Mouse (Mus musculus) neural tube, embryonic 13.5 days (tissue): ENCODE data around the gene Vsir. TPM values are rescaled to one million over a fixed set of nuclear protein-coding genes. Genes with fewer than 3 reads are reported as not detected.

Source experiments
- ATAC-seq: fragments of 200-750 bp; cut with Nextera tagmentation; 2 replicates; pipeline ENCODE4 v1.8.0; 2017; ENCODE audit warnings: low read depth, mild to moderate bottlenecking, moderate TSS enrichment, moderate library complexity
- H3K27ac ChIP-seq: fragments of 300-500 bp; sonication (generic); replicated peaks from 2 replicates; pipeline ENCODE4 v1.5.1; 2015; ENCODE audit warnings: moderate library complexity, mild to moderate bottlenecking, inconsistent platforms
- H3K27me3 ChIP-seq: fragments of 300-500 bp; sonication (generic); 2 replicates; pipeline ENCODE4 v1.6.1; 2015; ENCODE audit warnings: mild to moderate bottlenecking, inconsistent platforms
- H3K36me3 ChIP-seq: fragments of 300-500 bp; sonication (generic); 2 replicates; pipeline ENCODE4 v1.6.1; 2015; ENCODE audit warnings: mild to moderate bottlenecking, inconsistent platforms
- H3K4me1 ChIP-seq: fragments of 300-500 bp; sonication (generic); replicated peaks from 2 replicates; pipeline ENCODE4 v1.6.1; 2015; ENCODE audit warnings: inconsistent platforms
- H3K4me2 ChIP-seq: fragments of 300-500 bp; sonication (generic); 2 replicates; pipeline ENCODE4 v1.6.1; 2015; ENCODE audit warnings: inconsistent platforms, mild to moderate bottlenecking, moderate library complexity
- H3K4me3 ChIP-seq: fragments of 300-500 bp; sonication (generic); 2 replicates; pipeline ENCODE4 v1.5.1; 2015; ENCODE audit warnings: mild to moderate bottlenecking, inconsistent platforms
- H3K9ac ChIP-seq: fragments of 300-500 bp; sonication (generic); 2 replicates; pipeline ENCODE4 v1.6.1; 2015; ENCODE audit warnings: moderate library complexity, mild to moderate bottlenecking, inconsistent platforms
- H3K9me3 ChIP-seq: fragments of 300-500 bp; sonication (generic); 2 replicates; pipeline ENCODE4 v1.6.1; 2016; ENCODE audit warnings: inconsistent platforms
- WGBS: fragments of 180-500 bp; shearing (Covaris S2); methylation state at CpG from one replicate; pipeline ENCODE4 v1.1.7; 2015; 5-methylcytosine and 5-hydroxymethylcytosine counted together
- polyA plus RNA-seq: library from polyadenylated mRNA; unstranded; fragments of >200 nt; fragmentation: Nextera tagmentation; extraction: Ambion mirVana; gene quantifications from 2 replicates; pipeline ENCODE4 v1.2.1, GENCODE M21; 2015

Gene Vsir
- 2.8 and 3.0 TPM in 2 replicates for polyA plus RNA-seq

DNA sequence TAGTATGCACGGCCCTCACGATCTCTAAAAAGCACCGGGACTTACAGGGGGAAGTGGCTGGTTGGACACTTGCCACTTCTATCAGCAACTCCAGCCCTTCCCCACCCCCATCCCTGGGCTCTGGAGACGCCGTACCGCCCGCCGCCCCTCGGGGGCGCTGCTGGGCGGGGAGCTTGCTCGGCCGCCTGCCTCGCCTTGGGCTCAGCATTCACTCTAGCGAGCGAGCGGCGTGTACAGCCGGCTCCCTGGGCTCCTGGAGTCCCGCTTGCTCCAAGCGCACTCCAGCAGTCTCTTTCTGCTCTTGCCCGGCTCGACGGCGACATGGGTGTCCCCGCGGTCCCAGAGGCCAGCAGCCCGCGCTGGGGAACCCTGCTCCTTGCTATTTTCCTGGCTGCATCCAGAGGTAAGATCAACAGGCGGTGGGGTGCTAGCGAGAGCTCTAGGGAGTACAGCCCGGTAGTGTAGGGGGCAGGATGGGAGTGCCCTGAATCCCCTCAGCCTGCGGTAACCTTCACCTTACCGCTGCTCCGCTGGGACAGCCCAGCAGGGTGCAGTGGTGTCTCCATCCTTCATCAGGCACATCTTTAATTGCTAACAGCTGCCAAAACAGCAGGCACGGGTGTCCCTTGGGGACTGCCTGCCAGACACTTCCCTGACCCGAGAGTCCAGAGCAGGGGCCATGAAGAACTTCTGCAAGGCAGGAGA, at the start of gene Vsir:
TSS of gene Vsir (plus strand) at position 151 of the 705 bp plus-strand sequence.
- peak within 1 kb of the TSS; percentile 46 for H3K4me2 ChIP-seq
- no peak within 1 kb of the TSS for H3K27ac ChIP-seq
- H3K4me1 ChIP-seq, result peaks cover 58% of the 10 kb centered on the region
- peak; percentile 38; the same call in 1 of the 2 replicates for ATAC-seq
- no peaks in the 10 kb centered on the region for H3K9me3 ChIP-seq
- peak within 1 kb of the TSS; percentile 20 for H3K4me3 ChIP-seq
- under 1% methylated on average over 37 of the region's 37 CpGs for WGBS
- H3K36me3 ChIP-seq, result no peaks in the 10 kb centered on the region
- H3K9ac ChIP-seq, result peak within 1 kb of the TSS; percentile 43; the same call in 1 of the 2 replicates
- peaks cover 24% of the 10 kb centered on the region for H3K27me3 ChIP-seq

DNA sequence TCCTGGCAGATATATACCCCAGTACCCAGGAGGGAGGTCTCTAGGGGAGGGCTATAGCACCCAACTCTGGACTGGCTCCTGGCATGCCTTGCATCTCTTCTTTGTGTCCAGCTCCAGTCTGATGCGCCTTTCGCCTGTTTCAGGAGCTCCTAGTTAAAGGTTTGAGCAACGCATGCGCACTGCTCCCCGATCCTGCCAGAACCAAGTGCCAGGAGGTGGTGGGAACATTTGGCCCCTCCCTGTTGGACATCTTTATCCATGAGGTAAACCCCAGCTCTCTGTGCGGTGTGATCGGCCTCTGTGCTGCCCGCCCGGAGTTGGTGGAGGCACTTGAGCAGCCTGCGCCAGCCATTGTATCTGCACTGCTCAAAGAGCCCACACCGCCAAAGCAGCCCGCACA, 47.0 kb upstream of the Vsir start:
- no peak overlapping the region for H3K4me3 ChIP-seq
- no peak overlapping the region for H3K4me2 ChIP-seq
- no peaks in the 10 kb centered on the region for H3K27me3 ChIP-seq
- no peak for ATAC-seq
- H3K9ac ChIP-seq, result no peak overlapping the region
- H3K9me3 ChIP-seq, result no peaks in the 10 kb centered on the region
- H3K36me3 ChIP-seq, result peaks cover 85% of the 10 kb centered on the region
- H3K27ac ChIP-seq, result no peak overlapping the region
- H3K4me1 ChIP-seq, result peaks cover 7% of the 10 kb centered on the region; the same call in 1 of the 2 replicates
- 97% methylated on average over 12 of the region's 12 CpGs for WGBS

DNA sequence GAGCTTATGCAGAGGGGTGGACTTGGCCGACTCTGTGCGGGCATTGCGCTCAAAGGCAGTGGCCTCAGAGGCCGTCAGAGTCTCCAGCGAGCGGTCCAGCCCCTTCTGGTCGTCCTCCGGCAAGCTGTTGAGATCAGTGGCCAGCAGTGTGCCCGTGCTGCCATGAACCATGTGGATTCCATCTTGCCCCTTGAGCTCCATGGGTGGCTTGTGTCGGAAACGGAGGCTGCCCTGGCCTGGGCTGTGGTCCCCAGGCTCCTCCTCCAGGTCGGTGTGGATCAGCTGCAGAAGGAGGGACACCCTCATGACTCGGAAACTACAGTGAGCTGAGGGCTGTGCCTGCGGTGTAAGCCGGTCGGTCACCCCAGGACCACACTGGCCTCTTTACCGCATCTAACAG, 43.2 kb upstream of the Vsir start:
- WGBS, result 86% methylated on average over 17 of the region's 17 CpGs
- Histone ChIP-seq H3K9ac (no peak overlapping the region), H3K36me3 (peaks cover 51% of the 10 kb centered on the region), H3K9me3 (no peaks in the 10 kb centered on the region), H3K4me3 (no peak overlapping the region), H3K27ac (no peak overlapping the region), H3K4me2 (no peak overlapping the region), H3K4me1 (peaks cover 7% of the 10 kb centered on the region; the same call in 1 of the 2 replicates), H3K27me3 (no peaks in the 10 kb centered on the region)
- ATAC-seq, result no peak

DNA sequence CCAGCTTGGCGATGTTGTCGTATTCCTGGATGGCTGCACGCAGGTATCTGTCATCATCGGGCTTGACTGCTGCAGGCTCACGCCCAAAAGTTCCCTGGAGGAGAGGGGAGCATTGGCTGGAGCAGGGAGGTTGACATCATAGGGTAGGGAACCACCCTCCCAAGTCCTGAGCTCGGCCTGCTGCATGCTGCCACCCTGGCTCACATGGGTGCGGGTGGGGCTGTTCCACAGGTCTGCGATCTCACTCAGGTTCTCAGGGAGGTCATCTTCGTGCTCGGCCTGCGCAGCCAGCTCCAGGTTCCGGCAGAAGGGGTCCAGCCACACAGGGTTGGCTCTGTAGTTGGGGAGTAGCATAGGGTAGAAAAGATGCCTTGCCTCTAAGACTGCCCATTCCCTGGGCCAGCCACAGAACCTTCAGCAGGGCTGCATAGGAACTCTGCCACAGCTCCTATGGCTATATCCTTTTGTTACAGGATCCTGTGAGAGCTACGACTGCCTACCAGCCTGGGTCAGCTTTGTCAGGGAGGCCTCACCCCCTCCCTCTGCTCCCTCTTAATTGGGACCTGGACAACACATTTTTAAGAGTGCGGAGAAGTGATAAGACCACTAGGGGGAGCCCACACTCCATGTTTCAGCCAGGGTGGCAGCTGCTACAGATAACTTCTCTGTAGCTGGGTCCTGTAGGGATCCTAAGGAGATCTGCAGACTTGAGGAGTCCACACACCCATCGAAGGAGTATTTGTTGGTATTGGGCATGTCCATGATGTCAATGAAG, 41.6 kb upstream of the Vsir start:
- H3K27ac ChIP-seq, result no peak overlapping the region
- no peak overlapping the region for H3K4me3 ChIP-seq
- peaks cover 7% of the 10 kb centered on the region; the same call in 1 of the 2 replicates for H3K4me1 ChIP-seq
- no peak overlapping the region for H3K9ac ChIP-seq
- no peaks in the 10 kb centered on the region for H3K9me3 ChIP-seq
- H3K4me2 ChIP-seq, result no peak overlapping the region
- peak; percentile 65 for ATAC-seq
- no peaks in the 10 kb centered on the region for H3K27me3 ChIP-seq
- WGBS, result 70% methylated on average over 15 of the region's 15 CpGs
- H3K36me3 ChIP-seq, result peaks cover 35% of the 10 kb centered on the region

DNA sequence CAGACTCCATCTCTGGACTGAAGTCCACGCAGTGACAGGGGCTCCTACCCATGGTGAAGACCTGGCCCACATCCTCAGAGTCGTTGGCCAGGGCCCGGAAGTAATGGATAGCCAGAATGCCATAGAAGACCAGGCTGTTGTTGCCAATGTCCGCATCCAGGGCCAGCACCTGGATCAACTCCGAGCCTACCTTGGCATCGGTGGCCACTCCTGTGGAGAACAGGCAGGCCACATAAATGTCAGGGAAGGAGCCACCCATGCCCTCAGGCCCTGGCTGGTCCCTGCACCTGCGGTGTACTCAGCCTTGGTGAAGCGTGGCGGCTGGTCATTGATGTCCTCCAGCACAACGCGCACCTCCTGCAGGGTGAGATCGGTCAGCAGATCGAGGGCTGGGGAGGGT, 36.0 kb upstream of the Vsir start:
- Histone ChIP-seq H3K4me3 (no peak overlapping the region), H3K9me3 (no peaks in the 10 kb centered on the region), H3K4me1 (no peaks in the 10 kb centered on the region), H3K27me3 (no peaks in the 10 kb centered on the region), H3K36me3 (no peaks in the 10 kb centered on the region), H3K9ac (no peak overlapping the region), H3K27ac (no peak overlapping the region), H3K4me2 (no peak overlapping the region)
- no peak for ATAC-seq
- WGBS, result 93% methylated on average over 13 of the region's 13 CpGs

DNA sequence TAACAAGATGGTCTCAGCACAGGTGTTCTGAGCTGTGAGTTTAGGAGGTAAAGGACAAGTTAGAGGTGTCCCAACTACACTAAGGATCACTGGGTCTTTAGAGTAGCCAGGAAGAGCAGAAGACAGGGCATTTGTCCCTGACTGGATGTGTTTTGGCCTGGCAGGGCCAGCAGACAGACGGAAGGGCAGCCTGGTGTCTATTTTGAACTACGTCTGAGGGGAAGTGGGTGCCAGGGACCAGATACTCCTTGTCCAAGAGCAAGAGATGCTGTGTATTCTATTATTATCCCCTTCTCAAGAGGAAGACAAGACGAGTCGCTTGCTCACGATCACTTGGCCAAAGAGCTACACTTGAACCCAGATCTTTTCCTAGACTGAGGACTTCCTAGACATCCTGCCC, 33.0 kb upstream of the Vsir start:
- Histone ChIP-seq H3K27ac (no peak overlapping the region), H3K4me2 (no peak overlapping the region), H3K4me3 (no peak overlapping the region), H3K27me3 (no peaks in the 10 kb centered on the region), H3K4me1 (no peaks in the 10 kb centered on the region), H3K36me3 (no peaks in the 10 kb centered on the region), H3K9me3 (no peaks in the 10 kb centered on the region), H3K9ac (no peak overlapping the region)
- no peak for ATAC-seq
- WGBS, result 94% methylated on average over 5 of the region's 5 CpGs

DNA sequence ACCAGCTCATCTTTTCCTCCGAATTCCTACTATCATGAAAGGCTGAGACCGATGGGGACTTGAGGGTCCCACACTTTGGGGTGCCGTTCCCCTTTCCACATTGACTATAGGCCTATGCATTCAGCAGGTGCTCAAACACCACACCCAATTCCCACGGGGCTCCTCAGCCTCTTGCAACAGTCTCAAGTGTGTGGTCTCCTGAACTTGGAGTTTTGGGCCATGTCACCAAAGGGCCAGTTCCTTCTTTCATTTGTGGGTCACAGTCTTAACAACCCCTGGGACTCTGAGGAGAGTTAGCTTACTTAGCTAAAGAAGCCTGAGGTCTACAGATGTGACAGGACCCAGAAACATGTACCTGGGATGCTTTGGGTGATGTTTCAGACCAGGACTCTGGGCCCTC, 30.5 kb upstream of the Vsir start:
- Histone ChIP-seq H3K4me3 (no peak overlapping the region), H3K9me3 (no peaks in the 10 kb centered on the region), H3K4me2 (no peak overlapping the region), H3K9ac (no peak overlapping the region), H3K27ac (no peak overlapping the region), H3K36me3 (no peaks in the 10 kb centered on the region), H3K27me3 (no peaks in the 10 kb centered on the region), H3K4me1 (no peaks in the 10 kb centered on the region)
- ATAC-seq, result no peak
- 91% methylated on average over 4 of the region's 4 CpGs for WGBS

DNA sequence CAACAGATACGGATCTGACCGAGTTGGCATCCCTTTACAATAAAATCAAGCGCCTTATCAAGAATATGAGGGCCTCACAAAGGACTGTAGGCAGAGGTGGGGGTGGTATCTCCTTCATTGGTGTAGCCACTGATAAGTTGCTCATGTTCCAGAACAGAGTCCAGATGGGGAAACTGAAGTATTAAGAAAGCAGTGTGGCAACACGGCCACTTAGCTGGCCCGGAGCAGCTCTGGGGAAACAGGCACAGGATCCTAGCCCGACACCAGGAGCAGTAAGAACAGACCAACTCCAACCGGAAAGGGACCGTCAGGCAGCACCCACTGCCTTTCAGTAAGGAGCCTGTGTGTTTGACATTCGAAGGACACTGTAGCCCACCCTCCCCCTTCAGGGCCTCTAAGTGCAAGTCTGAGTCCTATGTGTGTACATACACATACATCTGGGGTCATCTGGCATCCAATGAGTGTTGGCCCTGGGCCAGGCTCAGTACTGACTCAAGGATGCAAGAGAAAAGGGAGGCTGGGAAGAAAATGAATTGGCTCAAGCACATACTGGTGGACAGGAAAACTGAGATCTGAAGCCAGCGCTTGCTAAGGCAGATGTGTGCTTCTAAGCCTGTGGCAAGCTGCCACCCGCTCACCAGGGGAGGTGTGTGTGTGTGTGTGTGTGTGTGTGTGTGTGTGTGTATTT, 17.5 kb upstream of the Vsir start:
- Histone ChIP-seq H3K4me1 (peaks cover 8% of the 10 kb centered on the region), H3K9ac (no peak overlapping the region), H3K27ac (no peak overlapping the region), H3K4me2 (no peak overlapping the region), H3K36me3 (no peaks in the 10 kb centered on the region), H3K4me3 (no peak overlapping the region), H3K9me3 (no peaks in the 10 kb centered on the region), H3K27me3 (no peaks in the 10 kb centered on the region)
- ATAC-seq, result peak; percentile 27; the same call in 1 of the 2 replicates
- WGBS, result 77% methylated on average over 11 of the region's 11 CpGs

DNA sequence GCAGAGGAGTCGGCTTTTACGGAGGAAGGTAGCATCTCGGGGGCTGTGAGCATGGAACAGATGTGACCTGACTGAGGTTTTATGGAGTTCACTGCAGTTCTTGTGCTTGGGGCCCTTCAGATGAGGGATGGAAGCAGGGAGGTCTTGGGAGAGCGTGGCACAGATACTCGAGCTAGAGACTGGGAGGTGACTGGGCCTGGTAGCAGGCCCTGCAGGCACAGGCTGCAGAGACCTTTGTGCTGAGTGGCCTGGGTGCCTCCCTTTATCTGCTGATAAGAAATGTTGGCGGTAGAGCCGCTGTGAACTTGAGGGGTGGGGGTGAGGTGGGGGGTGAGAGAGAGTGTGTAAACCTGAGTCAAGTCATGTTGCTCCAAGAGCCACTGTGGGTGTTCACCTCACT, 12.1 kb upstream of the Vsir start:
- H3K4me3 ChIP-seq, result no peak overlapping the region
- H3K4me2 ChIP-seq, result no peak overlapping the region
- H3K9ac ChIP-seq, result no peak overlapping the region
- no peak overlapping the region for H3K27ac ChIP-seq
- WGBS, result 86% methylated on average over 7 of the region's 7 CpGs
- H3K27me3 ChIP-seq, result no peaks in the 10 kb centered on the region
- no peaks in the 10 kb centered on the region for H3K9me3 ChIP-seq
- no peak for ATAC-seq
- H3K4me1 ChIP-seq, result peaks cover 1% of the 10 kb centered on the region; the same call in 1 of the 2 replicates
- H3K36me3 ChIP-seq, result no peaks in the 10 kb centered on the region

DNA sequence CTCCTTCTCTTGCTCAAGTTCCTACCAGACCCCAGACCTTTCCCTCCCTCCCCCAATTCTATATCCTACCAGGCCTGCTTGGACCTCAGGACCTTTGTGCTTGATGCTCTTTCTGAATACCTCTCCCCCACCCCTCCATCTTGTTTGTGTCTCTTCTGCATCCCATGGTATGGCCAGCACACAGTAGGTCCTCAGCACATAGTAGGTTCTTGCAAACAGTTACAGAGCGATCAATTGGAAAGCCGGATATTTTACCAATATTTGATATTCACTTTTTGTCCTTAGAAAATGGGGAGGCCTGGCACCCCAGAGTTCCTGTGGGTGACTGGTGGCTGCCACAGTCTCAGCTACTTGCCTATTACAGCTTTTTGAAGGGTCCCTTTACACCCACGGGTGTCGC, 11.6 kb upstream of the Vsir start:
- WGBS, result 97% methylated on average over 4 of the region's 4 CpGs

DNA sequence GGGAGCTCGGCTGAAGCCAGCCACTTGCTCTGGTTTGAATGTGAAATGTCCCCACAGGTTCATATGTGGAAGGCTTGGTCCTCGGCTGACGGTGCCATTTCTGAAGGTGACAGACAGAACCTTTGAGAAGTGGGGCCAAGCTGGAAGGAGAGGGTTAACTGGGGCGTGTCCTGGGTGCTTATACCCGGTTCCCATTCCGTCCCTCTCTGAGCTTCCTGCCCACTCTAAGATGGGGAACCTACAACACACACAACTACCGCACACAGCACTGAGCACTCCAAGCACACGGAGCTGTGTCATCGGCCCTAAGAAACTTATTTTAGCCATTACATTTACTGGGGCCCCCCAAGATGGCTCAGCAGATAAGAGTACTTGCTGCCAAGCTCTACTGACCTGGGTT, 5.1 kb upstream of the Vsir start:
- WGBS, result 78% methylated on average over 9 of the region's 9 CpGs
- Histone ChIP-seq H3K4me1 (peaks cover 13% of the 10 kb centered on the region), H3K36me3 (no peaks in the 10 kb centered on the region), H3K4me3 (no peak overlapping the region), H3K9me3 (no peaks in the 10 kb centered on the region), H3K9ac (no peak overlapping the region), H3K27ac (no peak overlapping the region), H3K4me2 (no peak overlapping the region), H3K27me3 (0 out of 2 replicates have a peak, but pooled peaks cover 8% of the 10 kb centered on the region)
- no peak for ATAC-seq

More for the DNA sequence above, 11.6 kb upstream of the Vsir start:
- Histone ChIP-seq H3K4me2 (no peak overlapping the region), H3K27me3 (no peaks in the 10 kb centered on the region), H3K9me3 (no peaks in the 10 kb centered on the region), H3K36me3 (no peaks in the 10 kb centered on the region), H3K27ac (no peak overlapping the region), H3K9ac (no peak overlapping the region), H3K4me1 (no peaks in the 10 kb centered on the region), H3K4me3 (no peak overlapping the region)
- ATAC-seq, result no peak

DNA sequence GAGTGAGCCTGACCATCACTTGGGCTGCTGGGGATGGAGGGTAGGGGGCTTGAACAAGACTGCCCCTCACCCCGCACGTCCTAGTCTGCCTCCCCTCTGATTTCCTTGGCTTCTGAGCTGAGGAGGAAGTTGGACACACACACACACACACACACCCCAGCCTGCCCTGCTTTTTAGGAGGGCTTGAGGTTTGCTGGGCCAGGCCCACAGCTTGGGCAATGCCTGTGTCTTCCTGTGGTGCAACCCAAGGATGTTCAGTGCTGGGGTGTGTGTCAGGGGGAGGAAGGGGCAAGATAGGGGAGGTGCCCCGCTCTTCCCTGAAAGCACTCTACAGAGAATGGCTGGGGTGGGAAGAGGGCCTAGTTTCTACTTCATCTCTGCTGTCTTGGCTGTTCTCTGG, 2.5 kb upstream of the Vsir start:
- no peaks in the 10 kb centered on the region for H3K9me3 ChIP-seq
- H3K4me3 ChIP-seq, result no peak overlapping the region
- WGBS, result 88% methylated on average over 3 of the region's 3 CpGs
- H3K27ac ChIP-seq, result no peak overlapping the region
- H3K36me3 ChIP-seq, result no peaks in the 10 kb centered on the region
- H3K9ac ChIP-seq, result no peak overlapping the region
- ATAC-seq, result no peak
- peaks cover 37% of the 10 kb centered on the region for H3K4me1 ChIP-seq
- peaks cover 24% of the 10 kb centered on the region for H3K27me3 ChIP-seq
- H3K4me2 ChIP-seq, result no peak overlapping the region
